Mouse (Mus musculus) forebrain, embryonic 11.5 days (tissue): ENCODE measurements around the gene Dppa3. TPM values are rescaled to one million over a fixed set of nuclear protein-coding genes. Genes with fewer than 3 reads are reported as not detected.

Experiments used
- ATAC-seq: fragments of 200-750 bp; cut with Nextera tagmentation; replicated peaks from 2 replicates; pipeline ENCODE4 v1.8.0; 2017; ENCODE audit warnings: moderate TSS enrichment; ENCODE audit not compliant: low FRiP score
- DNase-seq: peaks from one replicate; pipeline ENCODE4 v3.0.0-alpha.2; 2017; ENCODE audit warnings: low spot score
- H3K27ac ChIP-seq: fragments of 300-500 bp; sonication (generic); 2 replicates; pipeline ENCODE4 v1.5.1; 2014; ENCODE audit warnings: low read depth, low read length
- H3K27me3 ChIP-seq: fragments of 300-500 bp; sonication (generic); 2 replicates; pipeline ENCODE4 v1.6.1; 2014; ENCODE audit warnings: mild to moderate bottlenecking, low read length, mixed read lengths; ENCODE audit not compliant: control insufficient read depth, insufficient read depth
- H3K36me3 ChIP-seq: fragments of 300-500 bp; sonication (generic); 2 replicates; pipeline ENCODE4 v1.6.1; 2014; ENCODE audit warnings: mild to moderate bottlenecking, low read length, moderate library complexity, mixed read lengths; ENCODE audit not compliant: control insufficient read depth, insufficient read depth
- H3K4me1 ChIP-seq: fragments of 300-500 bp; sonication (generic); replicated peaks from 2 replicates; pipeline ENCODE4 v1.6.1; 2014; ENCODE audit warnings: low read length, mixed read lengths; ENCODE audit not compliant: control insufficient read depth, insufficient read depth
- H3K4me2 ChIP-seq: fragments of 300-500 bp; sonication (generic); 2 replicates; pipeline ENCODE4 v1.6.1; 2014; ENCODE audit warnings: low read depth, mild to moderate bottlenecking, low read length, moderate library complexity, mixed read lengths; ENCODE audit not compliant: severe bottlenecking
- H3K4me3 ChIP-seq: fragments of 300-500 bp; sonication (generic); 2 replicates; pipeline ENCODE4 v1.5.1; 2014; ENCODE audit warnings: low read depth, low read length
- H3K9ac ChIP-seq: fragments of 300-500 bp; sonication (generic); 2 replicates; pipeline ENCODE4 v1.6.1; 2014; ENCODE audit warnings: low read length
- H3K9me3 ChIP-seq: fragments of 300-500 bp; sonication (generic); 2 replicates; pipeline ENCODE4 v1.6.1; 2016; ENCODE audit warnings: low read length, mixed read lengths; ENCODE audit not compliant: control insufficient read depth
- WGBS: fragments of 180-500 bp; shearing (Covaris S2); extraction: QIAGEN DNeasy Blood & Tissue Kit; methylation state at CpG from one replicate; pipeline ENCODE4 v1.1.7; 2014; 5-methylcytosine and 5-hydroxymethylcytosine counted together
- polyA plus RNA-seq: library from polyadenylated mRNA; unstranded; fragments of >200 nt; fragmentation: Nextera tagmentation; extraction: Ambion mirVana; gene quantifications from 2 replicates; pipeline ENCODE4 v1.2.1, GENCODE M21; 2014

The Dppa3 gene
- polyA plus RNA-seq, 1 experiment from 2014 or later: not detected

DNA sequence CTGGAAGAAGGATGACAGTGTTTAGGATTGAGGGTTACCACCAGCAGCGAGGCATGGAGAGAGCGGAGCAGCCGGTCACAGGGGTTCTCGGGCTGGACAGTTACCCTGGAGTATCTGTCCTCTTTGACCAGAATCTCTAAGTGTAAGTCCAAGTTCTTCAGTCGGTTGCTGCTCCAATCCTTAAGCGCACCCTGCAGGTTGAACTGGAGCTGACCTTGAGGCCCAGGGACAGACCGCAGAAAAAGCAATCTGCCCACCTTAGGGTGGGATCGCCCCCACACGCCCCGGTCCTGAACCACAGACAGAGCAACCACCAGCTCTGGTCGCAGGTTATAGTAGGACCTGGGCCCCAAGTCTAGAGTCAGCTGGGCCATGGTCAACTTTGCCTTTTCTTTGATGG is 19.5 kb upstream of the Dppa3 start:
- H3K9ac ChIP-seq: no peak overlapping the region
- H3K27me3 ChIP-seq: no peaks in the 10 kb centered on the region
- no peaks in the 10 kb centered on the region for H3K4me1 ChIP-seq
- no peak for ATAC-seq
- no peak overlapping the region for H3K4me2 ChIP-seq
- WGBS: 94% methylated on average over 11 of the region's 11 CpGs
- H3K27ac ChIP-seq: no peak overlapping the region
- no peaks in the 10 kb centered on the region for H3K9me3 ChIP-seq
- H3K4me3 ChIP-seq: no peak overlapping the region
- DNase-seq: no peak
- H3K36me3 ChIP-seq: no peaks in the 10 kb centered on the region

- Histone ChIP-seq H3K36me3 (no peaks in the 10 kb centered on the region), H3K27me3 (no peaks in the 10 kb centered on the region), H3K27ac (no peak overlapping the region), H3K9ac (no peak overlapping the region), H3K4me1 (no peaks in the 10 kb centered on the region), H3K4me2 (no peak overlapping the region), H3K4me3 (no peak overlapping the region), H3K9me3 (no peaks in the 10 kb centered on the region)
- 92% methylated on average over 12 of the region's 12 CpGs for WGBS
- DNase-seq (no peak), ATAC-seq (no peak)
Measured at GRCm38 (mm10) chr6:122607700-122608099, 18.5 kb upstream of the Dppa3 start.

DNA sequence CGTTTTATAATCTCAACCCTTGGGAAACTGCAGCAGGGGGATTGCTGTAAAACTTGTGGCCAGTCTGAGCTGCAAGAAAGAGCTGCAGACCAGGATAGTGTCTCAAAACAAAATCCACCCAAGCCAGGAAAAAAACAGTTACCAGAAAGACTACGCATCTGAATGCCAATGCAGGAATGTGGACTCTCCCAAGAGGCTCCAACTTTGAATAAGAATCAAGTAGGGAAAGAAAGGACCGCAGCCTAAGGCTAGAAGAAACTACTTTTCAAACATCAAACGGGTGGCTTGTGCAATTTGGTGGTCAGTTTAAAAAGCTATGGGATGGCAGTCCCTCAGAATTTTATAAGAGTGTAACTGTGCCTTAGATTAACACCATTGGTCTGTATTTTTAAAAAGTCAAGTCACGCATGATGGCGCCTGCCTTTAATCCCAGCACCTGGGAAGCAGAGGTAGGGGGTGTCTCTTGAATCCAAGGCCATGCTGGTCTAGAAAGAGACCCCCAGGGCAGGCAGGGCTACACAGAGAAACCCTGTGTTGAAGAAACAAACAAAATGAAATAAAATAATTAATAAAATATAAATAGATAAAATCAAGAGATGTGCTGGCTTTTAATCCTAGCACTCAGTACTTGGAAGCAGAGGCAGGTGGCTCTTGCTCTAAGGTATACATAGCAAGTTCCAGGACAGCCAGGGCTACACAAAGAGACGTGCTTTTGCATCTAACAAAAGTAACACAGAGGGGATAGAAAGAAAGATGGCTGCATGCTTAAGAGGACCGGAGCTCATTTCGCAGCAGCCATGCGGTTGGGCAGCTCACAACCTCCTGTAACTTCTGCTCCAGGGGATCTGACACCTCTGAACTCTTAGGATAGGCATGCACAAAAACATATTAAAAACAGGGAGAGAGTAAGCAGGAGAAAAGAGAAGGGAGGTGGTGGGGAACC is 17.5 kb upstream of the Dppa3 start:
- Histone ChIP-seq H3K4me2 (no peak overlapping the region), H3K9me3 (no peaks in the 10 kb centered on the region), H3K9ac (no peak overlapping the region), H3K36me3 (no peaks in the 10 kb centered on the region), H3K4me3 (no peak overlapping the region), H3K4me1 (no peaks in the 10 kb centered on the region), H3K27ac (no peak overlapping the region), H3K27me3 (no peaks in the 10 kb centered on the region)
- 79% methylated on average over 10 of the region's 10 CpGs for WGBS
- no peak for ATAC-seq
- no peak for DNase-seq

GRCm38 (mm10) chr6:122609377-122609728 is 16.9 kb upstream of the Dppa3 start:
- Histone ChIP-seq H3K4me1 (no peaks in the 10 kb centered on the region), H3K9me3 (no peaks in the 10 kb centered on the region), H3K9ac (no peak overlapping the region), H3K4me2 (no peak overlapping the region), H3K27ac (no peak overlapping the region), H3K27me3 (no peaks in the 10 kb centered on the region), H3K36me3 (no peaks in the 10 kb centered on the region), H3K4me3 (no peak overlapping the region)
- 86% methylated on average over 9 of the region's 9 CpGs for WGBS
- ATAC-seq: no peak
- DNase-seq: no peak

DNA sequence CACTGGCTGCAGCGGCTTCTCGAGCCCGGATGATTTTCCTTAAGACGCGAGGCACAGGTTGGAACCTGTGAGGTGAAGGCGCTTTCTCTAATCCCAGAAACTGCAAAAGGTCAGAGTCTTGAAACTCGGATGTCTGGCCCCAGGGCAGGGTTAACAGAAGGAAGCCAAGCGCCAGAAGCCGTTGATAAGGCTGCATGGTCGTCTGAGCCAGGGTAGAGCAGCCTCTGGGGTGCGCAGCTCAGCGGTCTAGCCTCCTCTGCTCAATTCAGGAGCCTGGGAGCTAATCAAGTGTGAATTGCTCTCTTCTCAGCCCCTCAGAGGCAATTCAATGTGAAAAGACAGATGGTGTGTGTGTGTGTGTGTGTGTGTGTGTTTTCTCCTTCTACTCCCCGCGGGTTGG is 16.4 kb upstream of the Dppa3 start, which contains the start of gene Gdf3:
Gene Gdf3 (minus strand): TSS at position 317 of the 400 bp plus-strand sequence.
- Histone ChIP-seq H3K27me3 (no peaks in the 10 kb centered on the region), H3K36me3 (no peaks in the 10 kb centered on the region), H3K4me2 (no peak within 1 kb of the TSS), H3K27ac (no peak within 1 kb of the TSS), H3K4me1 (no peaks in the 10 kb centered on the region), H3K9ac (no peak within 1 kb of the TSS), H3K4me3 (no peak within 1 kb of the TSS), H3K9me3 (no peaks in the 10 kb centered on the region)
- whole genome bisulfite sequencing: 68% methylated on average over 14 of the region's 14 CpGs
- no peak for ATAC-seq
- DNase-seq: no peak

DNA sequence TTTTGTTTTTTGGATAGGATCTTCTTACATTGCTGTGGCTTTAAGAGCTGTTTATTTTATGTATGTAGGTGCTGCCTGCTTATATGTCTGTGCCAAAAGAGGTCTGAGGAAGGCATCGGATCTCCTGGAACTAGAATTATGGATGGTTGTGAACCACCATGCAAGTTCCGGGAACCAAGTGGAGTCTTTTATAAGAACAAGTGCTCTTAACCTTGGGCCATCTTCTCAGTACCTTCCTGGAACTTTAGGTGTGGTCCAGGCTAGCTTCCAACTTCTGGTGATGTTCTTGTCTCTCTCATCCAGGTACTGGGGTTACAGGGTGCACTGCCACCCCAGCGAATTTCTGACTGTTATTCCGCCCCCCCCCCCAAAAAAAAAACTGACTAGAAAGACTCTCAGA is 13.8 kb upstream of the Dppa3 start:
- WGBS: 85% methylated on average over 4 of the region's 4 CpGs
- DNase-seq (no peak), ATAC-seq (no peak)
- H3K9me3 ChIP-seq: no peaks in the 10 kb centered on the region
- no peak overlapping the region for H3K4me2 ChIP-seq
- no peak overlapping the region for H3K9ac ChIP-seq
- no peaks in the 10 kb centered on the region for H3K36me3 ChIP-seq
- no peak overlapping the region for H3K27ac ChIP-seq
- no peak overlapping the region for H3K4me3 ChIP-seq
- no peaks in the 10 kb centered on the region for H3K4me1 ChIP-seq
- H3K27me3 ChIP-seq: no peaks in the 10 kb centered on the region

DNA sequence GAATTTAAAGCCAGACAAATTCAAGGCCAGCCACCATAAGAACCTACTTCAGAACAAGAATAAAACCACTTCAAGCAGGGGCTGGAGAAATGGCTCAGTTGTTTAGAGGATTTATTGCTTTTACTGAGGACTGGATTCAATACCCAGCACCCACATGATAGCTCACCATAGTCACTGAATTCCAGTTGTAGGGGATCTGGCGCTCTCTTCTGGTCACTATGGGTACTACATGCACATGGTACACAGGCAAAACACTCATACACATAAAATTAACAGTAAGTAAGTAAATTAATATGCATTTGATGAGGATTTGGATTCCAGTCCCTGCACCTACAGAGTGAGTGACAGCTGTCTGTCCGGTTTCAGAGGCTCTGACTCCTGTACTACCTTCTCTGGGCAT is 12.2 kb upstream of the Dppa3 start:
- H3K4me1 ChIP-seq: no peaks in the 10 kb centered on the region
- H3K4me2 ChIP-seq: no peak overlapping the region
- no peaks in the 10 kb centered on the region for H3K27me3 ChIP-seq
- no peaks in the 10 kb centered on the region for H3K9me3 ChIP-seq
- DNase-seq (no peak), ATAC-seq (no peak)
- 65% methylated on average over 2 of the region's 2 CpGs for WGBS
- H3K4me3 ChIP-seq: no peak overlapping the region
- no peak overlapping the region for H3K9ac ChIP-seq
- no peak overlapping the region for H3K27ac ChIP-seq
- H3K36me3 ChIP-seq: no peaks in the 10 kb centered on the region

- no peak for ATAC-seq
- no peaks in the 10 kb centered on the region for H3K27me3 ChIP-seq
- H3K36me3 ChIP-seq: no peaks in the 10 kb centered on the region
- no peaks in the 10 kb centered on the region for H3K4me1 ChIP-seq
- H3K4me3 ChIP-seq: no peak overlapping the region
- no peaks in the 10 kb centered on the region for H3K9me3 ChIP-seq
- no peak for DNase-seq
- WGBS: 78% methylated on average over 3 of the region's 3 CpGs
- H3K27ac ChIP-seq: no peak overlapping the region
- H3K9ac ChIP-seq: no peak overlapping the region
- no peak overlapping the region for H3K4me2 ChIP-seq
Measured at GRCm38 (mm10) chr6:122616022-122616421, 10.2 kb upstream of the Dppa3 start.

- Histone ChIP-seq H3K4me2 (no peak overlapping the region), H3K27me3 (no peaks in the 10 kb centered on the region), H3K9ac (no peak overlapping the region), H3K4me3 (no peak overlapping the region), H3K4me1 (no peaks in the 10 kb centered on the region), H3K36me3 (no peaks in the 10 kb centered on the region), H3K9me3 (no peaks in the 10 kb centered on the region), H3K27ac (no peak overlapping the region)
- DNase-seq (no peak), ATAC-seq (no peak)
- 94% methylated on average over 6 of the region's 6 CpGs for WGBS
Measured at GRCm38 (mm10) chr6:122621066-122621465, 5.1 kb upstream of the Dppa3 start.
